Mouse (Mus musculus): ENCODE results near the gene Rnf150. TPM values are rescaled to one million over a fixed set of nuclear protein-coding genes. Genes with fewer than 3 reads are reported as not detected.

The Rnf150 gene
- total RNA-seq, 1 experiment: 0.09 TPM

DNA sequence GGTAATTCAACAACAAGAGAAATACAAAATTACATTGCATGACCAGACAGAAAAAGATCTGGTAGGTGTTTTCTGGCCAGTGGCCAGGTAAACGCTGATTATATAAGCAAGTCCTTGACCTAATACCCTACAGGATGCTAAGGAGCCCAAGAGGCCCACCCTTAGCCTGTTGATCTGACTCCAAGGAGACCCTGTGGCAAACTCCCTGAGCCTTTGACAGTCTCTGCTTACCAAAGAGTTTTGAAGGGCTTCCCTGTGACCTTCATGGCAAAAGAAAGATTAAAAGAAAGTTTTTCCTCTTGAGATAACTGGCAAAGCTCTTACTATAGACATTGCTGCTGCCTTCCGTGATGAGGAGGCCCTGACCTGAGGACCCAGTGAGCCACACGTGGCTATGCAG lies 222.4 kb downstream of the Rnf150 start:
- Histone ChIP-seq H3K27ac (ENCODE audit: insufficient read depth, low read depth, low read length, poor library complexity, severe bottlenecking) (no peak overlapping the region), H3K9ac (ENCODE audit: insufficient read depth, low read depth, low read length, poor library complexity, severe bottlenecking) (no peak overlapping the region), H3K9me3 (ENCODE audit: control insufficient read depth, insufficient read depth, low read depth, low read length) (no peaks in the 10 kb centered on the region), H3K4me3 (ENCODE audit: insufficient read depth in 1 of 2, low read depth in 1 of 2, low read length in 2 of 2, poor library complexity in 1 of 2, severe bottlenecking in 1 of 2) (no peak overlapping the region), H3K36me3 (ENCODE audit: control insufficient read depth, insufficient read depth, low read length, poor library complexity, severe bottlenecking) (no peaks in the 10 kb centered on the region), H3K4me1 (ENCODE audit: control insufficient read depth in 2 of 2, insufficient read depth in 2 of 2, low read length in 2 of 2, poor library complexity in 1 of 2) (no peaks in the 10 kb centered on the region)
- in situ Hi-C loops (cut with MboI; ENCODE audit: low sequenced_read_pairs in 2 of 2, unreplicated experiment in 2 of 2): loop anchor here (5.0 to 25.0 kb wide), 4 partner anchors 221 to 748 kb away; partner anchors contain the start of gene Rnf150 (in 2 of the 2)
- DNase-seq (ENCODE audit: low read depth, low spot score): no peak
- no peak for TF ChIP-seq MAFK (IDR thresholded peaks at IDR 0.05; ENCODE audit: insufficient read depth, low read depth, low read length)
- TF ChIP-seq ZC3H11A (IDR thresholded peaks at IDR 0.05; ENCODE audit: borderline replicate concordance, low read depth, low read length): no peak
- TF ChIP-seq HCFC1 (IDR thresholded peaks at IDR 0.05; ENCODE audit: borderline replicate concordance, insufficient read depth, low read length): no peak
- no peak for TF ChIP-seq CHD2 (IDR thresholded peaks at IDR 0.05; ENCODE audit: low read depth, low read length)
- no peak for TF ChIP-seq ZNF384 (IDR thresholded peaks at IDR 0.05; ENCODE audit: low read depth, low read length)

DNA sequence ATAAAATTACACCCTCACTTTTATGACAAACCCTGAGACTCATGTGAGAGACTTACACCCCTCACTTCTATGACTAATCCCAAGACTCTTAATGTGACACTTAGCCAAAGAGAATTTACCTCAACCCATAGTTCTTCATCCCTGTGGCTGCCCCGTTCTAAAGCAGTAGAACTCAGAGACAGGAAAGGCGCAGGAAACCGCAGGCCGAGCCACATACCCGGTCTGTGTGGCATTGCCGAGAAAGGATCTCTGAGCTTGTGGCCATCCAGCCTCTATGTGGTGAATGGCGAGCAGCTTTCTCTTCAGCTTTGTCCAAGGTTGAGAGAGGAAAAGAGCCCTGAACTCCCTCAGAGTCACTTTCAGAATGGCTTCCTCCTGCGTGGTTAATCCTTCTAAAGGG lies 223.5 kb downstream of the Rnf150 start:
- no peak overlapping the region for H3K27ac ChIP-seq (ENCODE audit: insufficient read depth, low read depth, low read length, poor library complexity, severe bottlenecking)
- H3K4me1 ChIP-seq (ENCODE audit: control insufficient read depth in 2 of 2, insufficient read depth in 2 of 2, low read length in 2 of 2, poor library complexity in 1 of 2): no peaks in the 10 kb centered on the region
- H3K36me3 ChIP-seq (ENCODE audit: control insufficient read depth, insufficient read depth, low read length, poor library complexity, severe bottlenecking): no peaks in the 10 kb centered on the region
- no peak for DNase-seq (ENCODE audit: low read depth, low spot score)
- in situ Hi-C loops (cut with MboI; ENCODE audit: low sequenced_read_pairs in 2 of 2, unreplicated experiment in 2 of 2): loop anchor here (5.0 to 25.0 kb wide), 4 partner anchors 222 to 749 kb away; partner anchors contain the start of gene Rnf150 (in 2 of the 2)
- H3K9me3 ChIP-seq (ENCODE audit: control insufficient read depth, insufficient read depth, low read depth, low read length): no peaks in the 10 kb centered on the region
- no peak overlapping the region for H3K9ac ChIP-seq (ENCODE audit: insufficient read depth, low read depth, low read length, poor library complexity, severe bottlenecking)
- no peak overlapping the region for H3K4me3 ChIP-seq (ENCODE audit: insufficient read depth in 1 of 2, low read depth in 1 of 2, low read length in 2 of 2, poor library complexity in 1 of 2, severe bottlenecking in 1 of 2)
- TF ChIP-seq MAFK (IDR thresholded peaks at IDR 0.05; ENCODE audit: insufficient read depth, low read depth, low read length) (no peak), ZNF384 (IDR thresholded peaks at IDR 0.05; ENCODE audit: low read depth, low read length) (no peak), HCFC1 (IDR thresholded peaks at IDR 0.05; ENCODE audit: borderline replicate concordance, insufficient read depth, low read length) (no peak), CHD2 (IDR thresholded peaks at IDR 0.05; ENCODE audit: low read depth, low read length) (no peak), ZC3H11A (IDR thresholded peaks at IDR 0.05; ENCODE audit: borderline replicate concordance, low read depth, low read length) (no peak)

DNA sequence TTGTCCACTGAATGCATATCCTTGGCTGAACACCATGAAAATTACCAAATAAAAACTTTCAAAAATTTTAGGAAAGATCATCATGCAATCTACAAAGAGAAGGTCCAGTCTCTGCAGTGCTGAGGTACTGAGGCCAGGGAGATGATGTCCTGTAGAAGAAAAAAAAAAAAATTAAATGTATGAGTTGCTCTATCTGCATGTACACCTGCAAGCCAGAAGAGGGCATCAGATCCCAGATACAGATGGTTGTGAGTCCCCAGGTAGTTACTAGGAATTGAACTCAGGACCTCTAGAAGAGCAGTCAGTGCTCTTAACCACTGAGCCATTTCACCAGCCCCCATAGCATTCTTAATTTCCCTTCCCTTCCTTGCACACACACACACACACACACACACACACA lies 224.4 kb downstream of the Rnf150 start:
- Histone ChIP-seq H3K4me3 (ENCODE audit: insufficient read depth in 1 of 2, low read depth in 1 of 2, low read length in 2 of 2, poor library complexity in 1 of 2, severe bottlenecking in 1 of 2) (no peak overlapping the region), H3K9ac (ENCODE audit: insufficient read depth, low read depth, low read length, poor library complexity, severe bottlenecking) (no peak overlapping the region), H3K36me3 (ENCODE audit: control insufficient read depth, insufficient read depth, low read length, poor library complexity, severe bottlenecking) (no peaks in the 10 kb centered on the region), H3K4me1 (ENCODE audit: control insufficient read depth in 2 of 2, insufficient read depth in 2 of 2, low read length in 2 of 2, poor library complexity in 1 of 2) (no peaks in the 10 kb centered on the region), H3K27ac (ENCODE audit: insufficient read depth, low read depth, low read length, poor library complexity, severe bottlenecking) (no peak overlapping the region), H3K9me3 (ENCODE audit: control insufficient read depth, insufficient read depth, low read depth, low read length) (no peaks in the 10 kb centered on the region)
- DNase-seq (ENCODE audit: low read depth, low spot score): no peak
- in situ Hi-C loops (cut with MboI; ENCODE audit: low sequenced_read_pairs in 2 of 2, unreplicated experiment in 2 of 2): loop anchor here (5.0 to 25.0 kb wide), 4 partner anchors 223 to 750 kb away; partner anchors contain the start of gene Rnf150 (in 2 of the 2)
- no peak for TF ChIP-seq HCFC1 (IDR thresholded peaks at IDR 0.05; ENCODE audit: borderline replicate concordance, insufficient read depth, low read length)
- no peak for TF ChIP-seq CHD2 (IDR thresholded peaks at IDR 0.05; ENCODE audit: low read depth, low read length)
- no peak for TF ChIP-seq ZC3H11A (IDR thresholded peaks at IDR 0.05; ENCODE audit: borderline replicate concordance, low read depth, low read length)
- no peak for TF ChIP-seq ZNF384 (IDR thresholded peaks at IDR 0.05; ENCODE audit: low read depth, low read length)
- no peak for TF ChIP-seq MAFK (IDR thresholded peaks at IDR 0.05; ENCODE audit: insufficient read depth, low read depth, low read length)

DNA sequence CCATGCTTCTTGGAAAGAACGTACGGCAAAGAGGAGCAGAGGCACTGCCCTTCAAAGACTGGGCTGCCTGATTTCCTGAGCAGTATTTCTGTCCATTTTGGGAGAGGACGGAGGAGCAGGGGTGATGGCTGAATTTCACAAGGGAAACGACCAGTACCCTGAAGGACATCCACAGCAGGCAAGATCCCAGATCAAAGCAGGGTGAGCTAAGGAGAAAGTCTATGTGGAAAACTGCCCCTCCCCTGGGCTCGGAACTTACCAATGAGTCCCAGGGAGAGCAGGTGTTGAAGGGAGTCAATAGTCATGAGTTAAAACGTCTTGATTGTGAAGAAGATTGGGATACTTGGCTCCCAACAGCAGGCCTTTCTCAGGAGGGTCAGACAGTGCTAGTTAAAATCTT lies 225.0 kb downstream of the Rnf150 start:
- Histone ChIP-seq H3K9me3 (ENCODE audit: control insufficient read depth, insufficient read depth, low read depth, low read length) (no peaks in the 10 kb centered on the region), H3K36me3 (ENCODE audit: control insufficient read depth, insufficient read depth, low read length, poor library complexity, severe bottlenecking) (no peaks in the 10 kb centered on the region)
- in situ Hi-C loops (cut with MboI; ENCODE audit: low sequenced_read_pairs in 2 of 2, unreplicated experiment in 2 of 2): loop anchor here (5.0 to 25.0 kb wide), 4 partner anchors 223 to 751 kb away; partner anchors contain the start of gene Rnf150 (in 2 of the 2)

More for the DNA sequence above, 225.0 kb downstream of the Rnf150 start:
- Histone ChIP-seq H3K27ac (ENCODE audit: insufficient read depth, low read depth, low read length, poor library complexity, severe bottlenecking) (no peak overlapping the region), H3K9ac (ENCODE audit: insufficient read depth, low read depth, low read length, poor library complexity, severe bottlenecking) (no peak overlapping the region), H3K4me1 (ENCODE audit: control insufficient read depth in 2 of 2, insufficient read depth in 2 of 2, low read length in 2 of 2, poor library complexity in 1 of 2) (no peaks in the 10 kb centered on the region), H3K4me3 (ENCODE audit: insufficient read depth in 1 of 2, low read depth in 1 of 2, low read length in 2 of 2, poor library complexity in 1 of 2, severe bottlenecking in 1 of 2) (no peak overlapping the region)
- no peak for TF ChIP-seq ZC3H11A (IDR thresholded peaks at IDR 0.05; ENCODE audit: borderline replicate concordance, low read depth, low read length)
- TF ChIP-seq MAFK (IDR thresholded peaks at IDR 0.05; ENCODE audit: insufficient read depth, low read depth, low read length): no peak
- TF ChIP-seq CHD2 (IDR thresholded peaks at IDR 0.05; ENCODE audit: low read depth, low read length): no peak
- TF ChIP-seq ZNF384 (IDR thresholded peaks at IDR 0.05; ENCODE audit: low read depth, low read length): no peak
- no peak for TF ChIP-seq HCFC1 (IDR thresholded peaks at IDR 0.05; ENCODE audit: borderline replicate concordance, insufficient read depth, low read length)
- no peak for DNase-seq (ENCODE audit: low read depth, low spot score)
